Mouse (Mus musculus) A20 (cell line): ENCODE data around the gene Lrfn4.
"Not testable (repeated sequence)": the region's sequence is repeated elsewhere in the genome, so short reads cannot be mapped to it uniquely, and the experiment has no call there.

ENCODE experiments used
- DNase-seq: peaks from one replicate; pipeline ENCODE4 v3.0.0-alpha.2; 2011; ENCODE audit warnings: low read depth, low spot score

Lrfn4 gene

GRCm38 (mm10) chr19:4610109-4610508, 5.4 kb downstream of the Lrfn4 start:
- no peak for DNase-seq

- DNase-seq: no peak
Measured at GRCm38 (mm10) chr19:4608511-4608910, 7.0 kb downstream of the Lrfn4 start.

DNA sequence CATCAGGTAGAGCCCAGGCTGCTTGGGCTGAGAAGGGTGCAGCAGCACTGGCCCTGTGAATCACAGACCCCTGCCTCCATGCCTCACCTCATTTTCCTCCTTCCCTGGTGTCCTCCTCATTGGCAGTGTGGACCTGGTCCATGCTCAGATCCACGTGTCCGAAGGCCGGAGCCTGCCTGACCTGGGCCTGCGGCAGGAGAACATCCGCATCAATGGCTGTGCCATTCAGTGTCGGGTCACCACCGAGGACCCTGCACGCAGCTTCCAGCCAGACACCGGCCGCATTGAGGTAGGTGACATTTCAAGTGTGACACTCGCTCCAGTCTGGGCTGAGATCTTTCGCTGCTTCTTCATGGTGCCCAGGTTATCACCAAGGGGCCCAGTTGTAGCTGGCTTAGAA, 8.1 kb downstream of the Lrfn4 start:
- DNase-seq: no peak

DNA sequence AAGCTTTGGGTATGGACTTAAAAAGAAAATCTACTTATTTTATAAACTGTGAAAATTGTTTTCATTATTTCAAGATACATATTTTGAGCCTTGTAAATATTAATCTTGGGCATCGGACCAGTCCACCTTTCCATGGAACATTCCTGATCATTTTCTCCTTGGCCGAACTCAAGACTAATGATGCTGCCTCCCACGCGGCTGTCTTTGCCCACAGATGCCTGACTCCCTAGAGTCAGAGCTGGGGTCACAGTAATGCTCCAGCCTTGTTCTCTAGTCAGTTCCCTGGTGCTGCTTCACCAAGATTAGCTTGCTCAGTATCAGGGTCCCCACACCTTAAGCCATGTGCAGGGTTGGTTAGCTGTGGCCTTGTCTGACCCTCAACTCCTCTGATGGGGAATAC, 9.8 kb downstream of the Lrfn4 start:
- no peak for DNase-seq

- no peak for DNase-seq
Measured at GRCm38 (mm10) chr19:4603801-4604723, 11.4 kb downstream of the Lrfn4 start.

GRCm38 (mm10) chr19:4602459-4602858, 13.0 kb downstream of the Lrfn4 start:
- no peak for DNase-seq

- no peak for DNase-seq
Measured at GRCm38 (mm10) chr19:4596071-4596470, 19.4 kb downstream of the Lrfn4 start.

GRCm38 (mm10) chr19:4593792-4594522, 21.5 kb downstream of the Lrfn4 start:
- no peak for DNase-seq

- no peak for DNase-seq
Measured at GRCm38 (mm10) chr19:4590025-4590424, 25.4 kb downstream of the Lrfn4 start.

DNA sequence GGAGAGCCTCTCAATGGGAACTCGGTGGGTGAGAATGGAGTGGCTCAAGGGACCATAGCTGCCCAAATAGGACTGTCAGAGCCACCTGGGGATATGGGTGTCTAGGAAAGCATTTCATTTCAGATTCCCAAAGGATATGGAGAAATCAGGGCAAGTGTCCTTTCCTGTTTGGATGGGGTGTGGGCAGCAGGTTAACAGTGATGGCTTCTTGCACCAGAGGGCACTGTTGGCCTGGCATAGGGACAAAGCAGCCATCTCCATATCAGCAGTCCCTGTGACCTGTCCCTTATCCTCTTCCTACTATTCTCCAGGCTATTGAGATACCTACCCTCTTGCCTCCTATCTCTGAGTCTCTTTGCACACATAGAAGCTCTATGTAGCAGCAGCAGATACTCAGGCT, 26.4 kb downstream of the Lrfn4 start:
- DNase-seq: no peak

DNA sequence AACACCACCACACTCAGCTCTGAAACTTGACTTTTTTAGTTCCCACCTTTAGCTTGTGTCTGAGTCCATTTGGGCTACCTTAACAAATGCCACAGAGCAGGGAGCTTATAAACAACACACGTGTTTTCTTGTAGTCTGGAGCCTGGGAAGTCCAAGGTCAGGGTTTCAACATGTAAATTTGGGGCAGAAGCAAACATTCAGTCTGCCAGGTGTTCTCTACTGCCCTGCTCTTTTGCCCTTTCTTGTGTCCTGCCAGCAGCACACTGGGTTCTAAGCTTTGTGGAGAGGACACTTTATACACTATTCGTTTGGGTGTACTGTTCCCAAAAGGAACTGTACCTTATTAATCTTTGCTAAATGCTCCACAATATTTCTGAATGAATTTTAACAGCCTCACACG, 27.0 kb downstream of the Lrfn4 start:
- no peak for DNase-seq

- DNase-seq: no peak
Measured at GRCm38 (mm10) chr19:4587426-4587825, 28.0 kb downstream of the Lrfn4 start.

DNA sequence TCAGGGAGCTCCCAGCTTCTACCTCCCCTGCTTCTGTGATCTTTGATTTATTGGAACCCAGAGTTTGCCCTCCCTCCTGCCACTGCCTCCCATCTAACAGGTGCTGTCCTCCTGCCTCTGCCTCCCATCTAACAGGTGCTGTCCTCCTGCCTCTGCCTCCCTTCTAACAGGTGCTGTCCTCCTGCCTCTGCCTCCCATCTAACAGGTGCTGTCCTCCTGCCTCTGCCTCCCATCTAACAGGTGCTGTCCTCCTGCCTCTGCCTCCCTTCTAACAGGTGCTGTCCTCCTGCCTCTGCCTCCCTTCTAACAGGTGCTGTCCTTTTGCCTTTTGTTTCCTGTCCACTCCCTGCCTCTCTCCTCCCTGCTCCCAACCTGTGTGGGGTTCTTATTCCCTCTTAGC, 28.7 kb downstream of the Lrfn4 start:
- DNase-seq: not testable (repeated sequence)

DNA sequence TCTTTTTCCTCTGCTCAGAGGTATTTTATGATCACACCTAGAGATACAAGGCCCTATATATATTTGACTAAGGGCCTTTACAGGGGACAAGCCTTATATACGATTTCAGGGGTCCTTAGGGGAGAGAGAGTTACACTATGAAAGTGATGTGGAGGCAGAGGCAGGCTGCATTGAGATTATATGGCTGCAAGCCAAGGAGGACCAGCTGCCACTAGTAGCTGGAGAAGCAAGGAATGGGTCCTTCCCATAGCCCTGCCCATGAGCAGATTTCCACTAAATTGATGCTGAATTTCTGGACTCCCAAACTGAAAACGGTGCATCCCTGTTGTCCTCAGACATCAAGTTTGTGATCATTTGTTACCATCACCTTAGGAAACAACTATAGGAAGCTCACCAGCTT, 31.6 kb downstream of the Lrfn4 start:
- DNase-seq: no peak

DNA sequence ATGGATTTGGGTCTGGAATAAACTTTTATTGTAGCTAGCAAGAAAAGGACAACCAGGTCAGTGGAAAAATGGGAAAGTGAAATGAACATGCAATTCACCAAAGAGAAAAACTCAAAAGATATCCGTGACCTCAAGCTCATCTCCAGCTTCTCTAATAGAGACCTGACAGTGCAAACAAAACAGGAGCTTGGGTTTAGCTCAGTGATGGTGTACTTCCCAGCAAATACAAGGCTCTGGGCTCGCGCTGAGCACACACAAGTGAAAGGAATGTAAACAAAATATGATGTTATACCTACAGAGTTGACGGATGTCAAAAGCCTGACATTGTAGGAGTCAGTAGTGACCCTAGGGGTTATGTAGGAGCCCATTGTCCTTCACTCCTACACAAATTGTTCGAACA, 36.2 kb downstream of the Lrfn4 start:
- no peak for DNase-seq

DNA sequence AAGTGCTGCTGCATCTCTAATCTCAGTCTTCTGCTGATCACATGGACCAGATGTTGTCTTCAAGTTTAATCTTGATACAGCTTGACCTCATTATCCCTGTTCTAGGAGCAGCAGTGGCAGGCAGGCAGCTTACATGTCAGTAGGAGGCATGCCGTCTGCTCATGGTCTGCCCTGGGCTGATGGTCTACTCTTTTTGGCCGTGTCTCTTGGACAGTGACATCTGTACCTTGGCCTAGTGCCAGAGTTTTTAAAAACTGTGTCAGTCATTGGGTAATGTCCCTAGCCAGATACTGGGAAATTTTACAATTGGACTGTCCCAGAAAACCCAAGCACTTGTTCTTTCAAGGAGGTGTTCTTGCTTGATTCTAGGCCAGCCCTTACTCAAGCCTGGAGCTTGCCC, 36.7 kb downstream of the Lrfn4 start:
- DNase-seq: no peak

DNA sequence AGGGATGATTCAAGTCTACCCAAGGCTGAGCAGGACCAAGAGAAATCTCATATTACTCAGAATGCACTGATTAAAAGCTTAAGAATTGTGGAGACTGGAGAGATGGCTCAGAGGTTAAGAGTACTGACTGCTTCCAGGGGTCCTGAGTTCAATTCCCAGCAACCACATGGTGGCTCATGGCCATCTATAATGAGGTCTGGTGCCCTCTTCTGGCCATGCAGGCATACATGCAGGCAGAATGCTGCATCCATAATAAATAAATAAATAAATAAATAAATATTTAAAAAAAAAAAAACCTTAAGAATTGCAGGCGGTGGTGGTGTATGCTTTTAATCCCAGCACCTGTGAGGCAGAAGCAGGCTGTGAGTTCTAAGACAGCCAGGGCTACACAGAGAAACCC, 42.2 kb downstream of the Lrfn4 start:
- DNase-seq: peak; percentile 35

- no peak for DNase-seq
Measured at GRCm38 (mm10) chr19:4572467-4572866, 43.0 kb downstream of the Lrfn4 start.

DNA sequence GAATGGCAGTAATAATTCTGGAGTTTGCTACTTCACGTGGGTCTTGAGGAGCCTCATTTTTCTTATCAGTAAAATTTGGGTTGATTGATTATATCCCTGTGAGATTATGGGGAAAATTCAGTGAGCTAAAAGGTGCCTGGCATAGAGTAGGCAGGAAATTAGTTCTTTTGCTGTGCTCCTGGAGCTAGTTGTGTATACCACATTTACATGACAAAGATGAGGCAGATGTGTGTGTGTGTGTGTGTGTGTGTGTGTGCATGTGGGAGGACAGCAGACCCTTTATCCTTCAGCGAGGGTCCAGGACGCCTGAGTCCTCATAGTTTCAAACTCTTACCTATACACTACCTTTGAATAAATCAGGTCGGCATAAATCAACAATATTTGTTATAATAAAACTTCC, 43.4 kb downstream of the Lrfn4 start:
- no peak for DNase-seq

DNA sequence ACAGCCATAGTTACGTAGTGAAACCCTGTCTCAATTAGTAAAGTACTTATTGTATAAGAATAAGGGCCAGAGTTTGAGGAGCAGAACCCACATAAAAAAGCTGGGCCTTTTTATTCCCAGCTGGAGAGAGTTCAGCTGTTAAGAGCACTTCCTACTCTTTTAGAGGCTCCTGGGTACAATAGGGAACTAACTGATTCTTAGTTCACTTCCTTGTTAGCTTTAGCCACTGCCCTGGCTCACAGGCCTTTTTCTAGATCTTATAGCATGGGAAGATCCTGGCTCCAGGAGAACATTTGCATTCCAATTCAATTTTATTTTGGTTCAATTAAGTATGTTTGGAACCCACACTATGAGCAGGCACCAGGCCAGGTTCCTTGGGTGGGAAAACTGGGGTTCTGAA, 43.8 kb downstream of the Lrfn4 start:
- no peak for DNase-seq

DNA sequence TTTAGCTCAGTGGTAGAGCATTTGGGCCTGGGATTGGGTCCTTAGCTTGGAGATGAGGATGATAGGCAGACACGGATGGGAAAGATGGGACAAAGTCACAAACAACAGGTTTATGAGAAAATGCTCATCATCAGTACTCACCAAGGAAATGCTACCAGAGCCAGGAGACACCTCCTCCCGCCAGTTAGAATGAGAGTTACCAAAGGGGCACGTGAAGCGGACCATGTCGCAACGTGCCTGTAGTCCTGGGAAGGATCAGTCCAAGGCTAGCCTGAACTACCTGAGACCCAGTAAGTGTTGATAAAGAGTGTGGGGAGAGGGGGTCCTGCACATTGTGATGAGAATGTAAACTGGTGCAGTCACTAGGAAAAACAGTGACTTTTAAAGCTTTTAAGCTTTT, 44.7 kb downstream of the Lrfn4 start:
- no peak for DNase-seq

GRCm38 (mm10) chr19:4570237-4570613, 45.2 kb downstream of the Lrfn4 start:
- no peak for DNase-seq
